ENCODE assay signal across 1 mouse cellular context in genomic region chr5:124540383-124540786, GRCm38 (mm10).
TF ChIP-seq lines count a peak whose summit lies in the region.

Gene Tmed2 (plus strand): TSS chr5:124540695.

TF ChIP-seq in MEL, 35 proteins besides CTCF, POLR2A, EP300 and RAD21 (continued from another document):
- TF ChIP-seq ELF1 (IDR thresholded peaks at IDR 0.05; ENCODE audit: low read depth, low read length): peak; percentile 95
- TF ChIP-seq MEF2A (IDR thresholded peaks at IDR 0.05; ENCODE audit: extremely low read depth, insufficient replicate concordance, low read depth, low read length, poor library complexity, severe bottlenecking): no peak
- peak; percentile 62; the same call in 1 of the 2 replicates for TF ChIP-seq BHLHE40 (IDR thresholded peaks at IDR 0.05; ENCODE audit: borderline replicate concordance, low read depth, low read length)
- no peak for TF ChIP-seq ZKSCAN1 (IDR thresholded peaks at IDR 0.05; ENCODE audit: low read depth, low read length)
- peak; percentile 87 for TF ChIP-seq TBP (IDR thresholded peaks at IDR 0.05; ENCODE audit: low read depth, low read length)
